Comparison of ENCODE assay signal across 21 mouse cellular contexts in the genomic region with DNA sequence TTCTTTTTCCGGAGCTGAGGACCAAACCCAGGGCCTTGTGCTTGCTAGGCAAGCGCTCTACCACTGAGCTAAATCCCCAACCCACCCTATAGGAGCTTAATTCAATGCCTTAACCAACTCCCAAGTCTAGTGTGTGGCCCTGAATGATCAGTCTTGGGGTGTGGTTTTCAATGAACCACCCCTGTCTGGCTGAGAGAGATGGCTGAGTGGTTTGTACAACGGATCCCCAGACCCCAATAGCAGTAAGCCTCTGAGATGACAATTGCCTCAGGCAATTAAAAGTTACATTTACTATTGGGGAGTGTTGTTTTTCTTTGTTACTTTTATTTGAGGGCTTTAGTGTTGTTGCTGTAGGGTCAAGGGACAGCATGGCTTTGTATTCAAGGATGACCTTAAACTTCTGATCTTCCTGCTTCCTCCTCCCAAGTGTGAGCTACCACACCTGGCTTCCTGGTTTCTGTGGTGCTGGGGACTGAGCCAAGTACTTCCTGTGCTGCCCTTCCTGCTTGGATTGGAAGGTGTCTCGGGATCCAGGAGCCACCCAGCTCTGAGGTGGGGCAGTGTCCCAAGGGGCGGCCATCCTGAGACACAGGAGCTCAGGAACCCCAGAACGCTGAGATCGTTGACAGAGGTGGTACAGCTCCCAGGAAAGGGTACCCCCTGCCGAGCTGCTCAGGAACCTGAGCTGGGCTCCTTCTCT. TPM values are rescaled to one million over a fixed set of nuclear protein-coding genes. Genes with fewer than 3 reads are reported as not detected.
A peak's percentile ranks its signal among the peaks of the same experiment; 100 is the strongest.
DNase-seq lines count a peak whose midpoint lies in the region; TF ChIP-seq lines count a peak whose summit lies in the region.
"Had no signal": no experiment of that assay in that cellular context is flagged by ENCODE, and none has a peak within 500 bp of the region (broad histone marks: within the 10 kb centered on the region; RNA-seq: fewer than 3 reads in every experiment).

No protein-coding gene starts in this region.

- 0 out of 2 replicates have a peak, but pooled peaks have one; percentile 34 for TF ChIP-seq EP300 in ES-Bruce4 (IDR thresholded peaks at IDR 0.05; ENCODE audit: insufficient read depth, low read depth, low read length)

- no peak overlapping the region for H3K9ac ChIP-seq in ES-Bruce4 (ENCODE audit: low read depth, poor library complexity, severe bottlenecking)
- H3K9ac ChIP-seq: embryonic facial prominence, embryonic 15.5 days; hindbrain, embryonic 13.5 days; midbrain, embryonic 12.5 days; neural tube, embryonic 15.5 days had no signal

- no peaks in the 10 kb centered on the region for H3K27me3 ChIP-seq in ES-Bruce4 (ENCODE audit: control insufficient read depth, insufficient read depth, low read length, poor library complexity, severe bottlenecking)
- no peaks in the 10 kb centered on the region for H3K27me3 ChIP-seq in kidney, adult 2 months (replicated peaks; ENCODE audit: control insufficient read depth, insufficient read depth, low read length)
- H3K27me3 ChIP-seq: embryonic facial prominence, embryonic 15.5 days; hindbrain, embryonic 13.5 days; midbrain, embryonic 12.5 days; neural tube, embryonic 15.5 days had no signal

- no peaks in the 10 kb centered on the region for H3K4me1 ChIP-seq in ES-Bruce4 (ENCODE audit: control insufficient read depth, insufficient read depth, low read length)
- peaks cover 3% of the 10 kb centered on the region; the same call in 1 of the 2 replicates for H3K4me1 ChIP-seq in brown adipose tissue, adult 24 weeks (ENCODE audit: control insufficient read depth, insufficient read depth, insufficient read length, low read length)
- peaks cover 6% of the 10 kb centered on the region; the same call in 1 of the 2 replicates for H3K4me1 ChIP-seq in kidney, adult 2 months (ENCODE audit: control insufficient read depth, insufficient read depth, low read length)
- H3K4me1 ChIP-seq: embryonic facial prominence, embryonic 15.5 days; hindbrain, embryonic 13.5 days; midbrain, embryonic 12.5 days; neural tube, embryonic 15.5 days had no signal

- H3K27ac ChIP-seq in ES-Bruce4 (ENCODE audit: insufficient read depth, low read length), result peak overlapping the region; percentile 30
- H3K27ac ChIP-seq in brown adipose tissue, adult 24 weeks (replicated peaks; ENCODE audit: low read depth, low read length), result peak overlapping the region; percentile 66
- H3K27ac ChIP-seq in kidney, adult 2 months (ENCODE audit: insufficient read depth, low read depth, low read length), result no peak overlapping the region
- H3K27ac ChIP-seq: embryonic facial prominence, embryonic 15.5 days; hindbrain, embryonic 13.5 days; midbrain, embryonic 12.5 days; neural tube, embryonic 15.5 days had no signal

- H3K4me3 ChIP-seq in ES-Bruce4 (ENCODE audit: low read depth, low read length), result no peak overlapping the region
- H3K4me3 ChIP-seq in brown adipose tissue, adult 24 weeks (ENCODE audit: insufficient read depth, low read depth, low read length), result no peak overlapping the region
- H3K4me3 ChIP-seq in kidney, adult 2 months (ENCODE audit: insufficient read depth, low read depth, low read length), result no peak overlapping the region
- H3K4me3 ChIP-seq: embryonic facial prominence, embryonic 15.5 days; hindbrain, embryonic 13.5 days; midbrain, embryonic 12.5 days; neural tube, embryonic 15.5 days had no signal

- no peak for TF ChIP-seq POLR2A in ES-Bruce4 (IDR thresholded peaks at IDR 0.05; ENCODE audit: insufficient read depth, low read length)
- no peak for TF ChIP-seq POLR2A in kidney, adult 2 months (IDR thresholded peaks at IDR 0.05; ENCODE audit: low read depth, low read length)

- no peaks in the 10 kb centered on the region for H3K36me3 ChIP-seq in ES-Bruce4 (ENCODE audit: control insufficient read depth, insufficient read depth, low read length, poor library complexity, severe bottlenecking)
- no peaks in the 10 kb centered on the region for H3K36me3 ChIP-seq in kidney, adult 2 months (ENCODE audit: control insufficient read depth, insufficient read depth, low read length)
- H3K36me3 ChIP-seq: embryonic facial prominence, embryonic 15.5 days; hindbrain, embryonic 13.5 days; midbrain, embryonic 12.5 days; neural tube, embryonic 15.5 days had no signal

- no peak for TF ChIP-seq CTCF in ES-Bruce4 (IDR thresholded peaks at IDR 0.05; ENCODE audit: low read depth, low read length)
- TF ChIP-seq CTCF in kidney, adult 2 months (conservative IDR thresholded peaks at IDR 0.05; ENCODE audit: insufficient read depth, insufficient read length, low read depth, low read length), result no peak

- H3K9me3 ChIP-seq in ES-Bruce4 (replicated peaks; ENCODE audit: control insufficient read depth, insufficient read depth, low read length, poor library complexity, severe bottlenecking), result no peaks in the 10 kb centered on the region
- H3K9me3 ChIP-seq: embryonic facial prominence, embryonic 15.5 days; hindbrain, embryonic 13.5 days; midbrain, embryonic 12.5 days; neural tube, embryonic 15.5 days had no signal

- peak; percentile 95 for DNase-seq in heart, adult 11 months
- no peak for DNase-seq in heart, postnatal 4 days
- peak; percentile 20 to 43 for DNase-seq in lung, adult 18-20 months
- DNase-seq in lung, postnatal 25 days (ENCODE audit: low spot score), result no peak
- DNase-seq in kidney, adult 2 months, result no peak
- DNase-seq: adrenal gland, postnatal 14 days; cerebellum, adult 8-10 months; gastrocnemius, postnatal 36 days; heart, postnatal 10 days; kidney, adult 11 months; spleen, adult 18-20 months; thymus, postnatal 14 days had no signal

- WGBS in kidney, adult 2 months, result 89% methylated on average over 8 of the region's 8 CpGs

RNA-seq across cellular contexts. Expression of a gene that starts 50.4 kb away (rescaled TPM):
- total RNA-seq in heart, postnatal 4 days (2021), result 10 to 100 TPM; 46.2 to 57.9 TPM
- not detected in 2 replicates for polyA plus RNA-seq in ES-Bruce4 (2011; ENCODE audit: insufficient read depth, insufficient read length, low read depth, missing spikeins)
- polyA plus RNA-seq in brown adipose tissue, adult 24 weeks (2012; ENCODE audit: insufficient read depth, insufficient read length, missing spikeins), result 13.4 and 18.7 TPM in 2 replicates
- polyA plus RNA-seq in kidney, adult 2 months (2012; rRNA removed), result 16.2 and 21.0 TPM in 2 replicates
- total RNA-seq: megakaryocyte, adult 5-6 weeks had no signal
- polyA plus RNA-seq: CD4-positive, CD25-positive, alpha-beta regulatory T cell, adult 4 months had no signal

RNA-seq across cellular contexts. Expression of a gene that starts 51.2 kb away (rescaled TPM):
- total RNA-seq in heart, postnatal 4 days (2021), result 1 to 10 TPM; 1.1 to 1.5 TPM
- polyA plus RNA-seq in ES-Bruce4 (2011; ENCODE audit: insufficient read depth, insufficient read length, low read depth, missing spikeins), result not detected in 2 replicates
- polyA plus RNA-seq in brown adipose tissue, adult 24 weeks (2012; ENCODE audit: insufficient read depth, insufficient read length, missing spikeins), result 1.5 TPM in 1 of 2 replicates, not detected in the other
- 0.44 and 0.52 TPM in 2 replicates for polyA plus RNA-seq in kidney, adult 2 months (2012; rRNA removed)
- total RNA-seq: liver, adult 2 months; megakaryocyte, adult 5-6 weeks had no signal
- polyA plus RNA-seq: CD4-positive, CD25-positive, alpha-beta regulatory T cell, adult 4 months; liver, adult 2 months had no signal

Comparison
In these comparisons a context has a peak if more than half of its experiments do, and no peak if none do; other contexts are left out.
1. DNase-seq: peak in heart, adult 11 months (single experiment) and lung, adult 18-20 months (2 of 2); none in heart, postnatal 4 days (single experiment), lung, postnatal 25 days (single experiment) and kidney, adult 2 months (single experiment).
2. RNA of a gene that starts 50.4 kb away (polyA plus RNA-seq): 13.4 to 18.7 TPM in brown adipose tissue, adult 24 weeks and 16.2 to 21.0 TPM in kidney, adult 2 months; not detected in ES-Bruce4; every median in the first group is over 10 times any median in the second.